Mouse (Mus musculus) thymus, postnatal 14 days (tissue): ENCODE measurements at regions not wholly inside any gene's neighbourhood (a gene's known extent, or its start where the extent isn't known, plus 50 kb on each side); places are given as distances from the start of the nearest gene placed in this dataset.
A peak's percentile ranks its signal among the peaks of the same experiment; 100 is the strongest.

ENCODE experiments used
- DNase-seq: peaks from one replicate; pipeline ENCODE4 v3.0.0; 2021

DNA sequence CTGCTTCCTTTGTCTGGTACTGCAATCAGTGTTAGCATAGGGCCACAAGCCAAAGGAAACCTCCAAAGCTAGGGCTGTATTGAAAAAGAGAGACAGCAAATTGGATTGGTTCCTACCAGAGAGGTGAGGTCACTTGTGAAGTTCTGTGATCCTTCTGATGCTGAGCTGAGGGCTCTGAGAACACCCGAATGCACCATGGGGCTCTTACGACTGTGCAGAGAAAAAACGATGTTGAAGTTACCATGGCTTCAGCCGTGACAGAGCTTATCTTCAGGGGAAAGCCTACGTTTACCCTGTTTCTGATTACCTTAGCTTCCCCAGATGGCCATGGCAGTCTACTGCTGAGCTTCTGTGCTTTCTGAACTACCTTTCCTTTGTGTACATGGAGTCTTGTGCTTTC is 53.9 kb upstream of the Fmo9 start:
- DNase-seq, result no peak

- DNase-seq, result no peak
Measured at GRCm38 (mm10) chr1:166738029-166738428, 56.4 kb upstream of the Fmo9 start.

- no peak for DNase-seq
Measured at GRCm38 (mm10) chr1:166750236-166750635, 68.6 kb upstream of the Fmo9 start.

DNA sequence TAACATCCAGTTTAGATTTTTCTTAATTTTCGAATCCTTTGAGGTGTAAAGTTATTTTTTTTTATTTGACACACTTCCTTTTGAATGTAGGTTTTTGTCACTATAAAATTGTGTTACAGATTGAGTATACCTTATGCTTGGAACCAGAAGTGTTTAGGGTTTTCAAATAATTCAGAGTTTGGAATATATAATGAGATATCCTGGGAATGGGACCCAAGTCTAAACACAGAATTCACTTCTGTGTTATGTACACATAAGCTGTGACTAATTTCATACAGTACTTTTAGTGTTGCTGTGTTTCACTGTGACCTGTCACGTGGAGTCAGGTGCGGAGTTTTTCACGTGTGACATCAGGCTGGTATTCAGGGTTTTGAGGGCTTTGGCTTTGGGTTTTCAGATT is 69.1 kb upstream of the Fmo9 start:
- DNase-seq, result no peak

GRCm38 (mm10) chr1:166751436-166751835 is 69.8 kb upstream of the Fmo9 start:
- no peak for DNase-seq

DNA sequence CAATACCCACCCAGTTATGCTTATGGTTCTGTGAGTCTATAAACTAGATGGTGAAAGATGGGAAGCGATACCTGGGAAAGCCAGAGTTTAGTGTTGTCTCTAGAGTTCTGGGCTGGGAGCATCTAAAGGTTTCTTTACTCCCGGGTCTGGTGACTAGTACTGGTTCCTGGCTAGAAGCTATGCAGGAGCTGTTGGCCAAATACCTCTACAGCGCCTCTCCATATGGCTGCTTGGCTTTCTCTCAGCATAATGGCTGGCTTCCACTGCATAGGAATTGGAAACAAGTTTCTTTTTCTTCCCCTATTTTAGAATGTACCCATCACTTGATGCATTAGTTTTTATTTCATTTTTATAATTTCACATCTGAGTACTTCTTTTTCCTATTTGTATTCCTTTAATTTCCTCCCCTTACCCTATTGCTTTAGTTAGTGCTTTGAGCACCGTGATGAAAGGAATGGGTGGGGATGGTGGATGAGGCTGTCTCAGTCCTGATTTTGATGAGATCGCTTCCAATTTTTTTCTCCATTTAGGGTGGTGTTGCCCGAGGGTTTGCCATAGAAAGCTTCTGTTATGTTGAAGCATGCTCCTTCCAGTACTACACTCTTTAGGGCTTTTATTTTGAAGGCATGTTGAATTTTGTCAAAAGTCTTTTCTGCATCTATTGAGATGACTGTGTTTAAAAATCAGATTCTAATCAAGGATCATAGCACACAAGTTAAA is 71.5 kb upstream of the Fmo9 start:
- DNase-seq, result no peak

GRCm38 (mm10) chr1:166758987-166759386 is 77.3 kb upstream of the Fmo9 start:
- no peak for DNase-seq

DNA sequence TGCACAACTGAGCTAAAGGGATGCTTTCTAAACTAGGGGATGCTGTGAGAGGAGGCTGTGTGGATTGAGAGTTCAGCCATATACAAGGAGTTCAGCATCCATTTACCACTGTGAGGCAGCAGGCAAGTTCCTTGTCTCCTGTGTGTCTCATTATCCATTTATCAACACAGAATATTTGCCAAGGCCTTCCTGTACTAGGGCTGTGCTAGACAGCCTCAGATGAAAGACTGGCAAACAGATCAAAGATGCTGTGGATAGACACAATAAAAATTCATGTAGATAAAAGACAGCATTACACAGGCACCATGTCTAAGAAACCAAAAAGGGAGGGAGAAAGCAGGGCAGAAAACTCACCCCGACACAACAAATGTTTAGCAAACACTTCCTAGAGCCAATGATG is 91.5 kb upstream of the Fmo9 start:
- DNase-seq, result no peak

GRCm38 (mm10) chr1:166782106-166782505 is 100.5 kb upstream of the Fmo9 start:
- peak; percentile 18 for DNase-seq

- DNase-seq, result no peak
Measured at GRCm38 (mm10) chr1:166787945-166788344, 106.3 kb upstream of the Fmo9 start.

GRCm38 (mm10) chr1:166788824-166789399 is 107.3 kb upstream of the Fmo9 start:
- no peak for DNase-seq

GRCm38 (mm10) chr1:166793052-166793716 is 111.5 kb upstream of the Fmo9 start:
- DNase-seq, result peak; percentile 7

- no peak for DNase-seq
Measured at GRCm38 (mm10) chr1:166793717-166794081, 112.1 kb upstream of the Fmo9 start.

GRCm38 (mm10) chr1:166794622-166795244 is 113.1 kb upstream of the Fmo9 start:
- no peak for DNase-seq

GRCm38 (mm10) chr1:166795613-166796012 is 114.0 kb upstream of the Fmo9 start:
- no peak for DNase-seq

DNA sequence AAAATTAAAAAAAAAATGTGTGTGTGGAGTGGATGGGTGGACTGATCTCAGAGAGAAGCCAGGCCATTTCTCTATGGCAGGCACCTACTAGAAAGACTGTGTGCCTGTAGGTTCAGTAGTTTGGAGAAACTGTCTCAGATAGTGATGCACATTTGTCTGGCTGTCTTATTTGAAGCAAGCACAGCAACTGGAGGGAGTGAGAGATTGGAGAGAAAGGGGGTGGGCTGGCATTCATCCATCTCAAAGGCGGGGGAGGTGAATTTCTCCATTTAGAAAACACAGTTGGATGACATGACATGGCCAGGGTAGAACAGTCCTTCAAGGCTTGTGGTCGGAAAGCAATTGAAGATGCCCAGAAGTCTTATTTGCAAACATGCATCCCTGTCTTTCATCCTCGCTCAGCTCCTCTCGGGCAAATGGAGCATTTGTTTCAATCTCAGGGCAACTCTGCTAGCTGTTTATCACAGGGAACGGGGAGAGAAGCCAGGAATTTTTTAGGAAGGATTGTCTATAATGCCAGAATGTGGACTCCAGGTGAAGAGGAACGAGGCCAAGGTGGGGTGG is 114.8 kb upstream of the Fmo9 start:
- DNase-seq, result no peak

DNA sequence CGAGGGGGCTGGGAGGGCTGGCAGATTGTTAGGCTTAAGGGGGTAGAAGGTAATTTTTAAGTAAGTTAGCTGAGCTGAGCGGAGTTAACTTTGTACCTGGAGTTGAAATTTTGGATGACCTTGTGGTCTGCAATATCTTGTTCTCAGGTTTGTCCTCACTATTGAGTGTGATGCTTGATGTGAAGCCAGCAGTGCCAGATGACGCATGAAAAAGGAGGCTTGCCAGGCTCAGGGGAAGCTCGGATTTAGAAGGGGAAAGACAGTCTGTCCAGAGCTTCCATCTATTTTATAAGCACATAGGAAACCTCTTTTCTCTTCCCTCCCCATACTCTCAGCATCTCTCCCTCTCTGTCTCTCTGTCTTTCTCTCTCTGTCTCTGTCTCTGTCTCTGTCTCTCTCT is 115.3 kb upstream of the Fmo9 start:
- no peak for DNase-seq

- no peak for DNase-seq
Measured at GRCm38 (mm10) chr1:166800953-166801603, 119.4 kb upstream of the Fmo9 start.

DNA sequence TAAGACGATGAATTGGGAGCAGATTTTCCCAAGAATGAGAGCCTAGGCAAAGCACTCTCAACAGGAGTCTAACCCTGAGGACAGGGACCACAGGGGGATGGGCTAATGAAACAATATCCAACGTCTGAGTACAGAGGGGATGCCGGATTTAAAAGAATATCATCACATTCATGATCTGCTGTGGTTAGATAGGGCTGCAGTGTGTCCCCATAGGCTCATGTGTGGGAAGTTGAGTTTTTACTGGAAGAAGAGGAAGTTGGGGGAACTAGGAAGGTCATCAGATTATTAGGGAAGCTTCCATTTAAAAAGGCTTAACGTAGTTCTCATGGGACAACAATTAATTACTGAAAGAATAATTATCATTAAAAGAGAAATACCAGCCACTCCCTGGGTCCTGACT is 120.3 kb upstream of the Fmo9 start:
- no peak for DNase-seq

- DNase-seq, result no peak
Measured at GRCm38 (mm10) chr1:166803928-166804327, 122.3 kb upstream of the Fmo9 start.

DNA sequence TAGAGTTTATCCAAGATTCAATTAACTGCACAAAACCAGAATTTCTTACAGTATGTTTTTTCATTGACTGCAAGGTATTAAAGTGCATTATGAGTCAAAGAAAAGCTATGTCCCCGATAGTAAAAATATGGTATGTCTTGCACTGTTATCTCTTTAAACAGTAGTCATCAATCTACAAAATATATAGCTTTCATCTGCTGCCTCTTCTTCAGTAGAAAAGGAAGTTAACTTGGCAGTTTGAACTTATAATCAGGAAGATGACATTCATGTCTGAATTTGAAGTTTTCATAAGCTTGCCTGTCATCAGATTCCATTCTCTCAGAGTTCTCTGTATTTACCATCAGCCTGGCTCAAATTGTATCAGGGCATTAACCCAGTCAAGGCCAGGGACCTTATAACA is 122.7 kb upstream of the Fmo9 start:
- no peak for DNase-seq

DNA sequence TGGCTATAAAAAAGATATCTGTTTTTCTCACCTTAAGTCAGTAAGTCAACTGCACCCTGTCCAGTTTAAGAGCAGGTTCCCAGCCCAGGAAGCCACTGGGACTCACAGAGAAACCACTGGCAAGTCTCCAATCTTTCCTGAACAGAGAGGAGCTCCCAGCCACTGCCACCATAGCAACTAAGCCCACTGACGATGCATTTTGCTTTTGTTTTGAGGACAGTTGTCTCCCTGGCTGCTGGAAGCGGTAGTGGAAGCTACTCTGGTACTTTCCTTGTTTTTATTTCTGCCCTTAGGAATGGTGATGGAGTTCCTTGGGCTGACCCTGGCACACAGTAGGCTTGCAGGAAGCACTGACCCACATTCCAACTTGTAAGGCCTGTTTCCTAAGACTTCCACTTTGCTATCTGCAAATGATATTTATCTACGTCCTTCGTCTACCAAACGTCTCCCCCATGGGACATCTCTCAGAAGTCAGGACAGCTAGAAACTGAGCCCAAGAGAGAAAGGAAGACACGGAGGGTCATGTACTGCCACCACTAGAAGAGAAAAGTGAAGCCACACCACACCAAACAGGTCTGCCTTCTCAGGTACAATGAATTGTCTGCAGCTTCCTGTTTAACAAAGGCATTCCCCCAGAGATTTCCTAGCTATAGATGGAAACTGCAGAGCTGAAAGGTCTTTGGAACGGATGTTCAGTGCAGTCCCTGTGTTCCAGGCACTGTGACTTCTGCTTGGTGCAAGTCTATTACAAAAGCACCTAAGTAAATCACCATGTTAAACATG is 125.7 kb upstream of the Fmo9 start:
- DNase-seq, result no peak
